Mouse (Mus musculus): ENCODE measurements around the gene Zfp263. TPM values are rescaled to one million over a fixed set of nuclear protein-coding genes. Genes with fewer than 3 reads are reported as not detected.

The Zfp263 gene
- polyA plus RNA-seq, 1 experiment from 2014 or later = 49.1 TPM

- Histone ChIP-seq H3K4me3 (peak overlapping the region; percentile 91), H3K4me1 (peaks cover 24% of the 10 kb centered on the region), H3K9me3 (replicated peaks) (peaks cover 32% of the 10 kb centered on the region), H3K27ac (replicated peaks) (no peak overlapping the region), H3K27me3 (ENCODE audit: low read depth, poor library complexity, severe bottlenecking) (no peaks in the 10 kb centered on the region), H3K36me3 (peaks cover 54% of the 10 kb centered on the region)
- WGBS = 90% methylated on average over 4 of the region's 4 CpGs
- DNase-seq (ENCODE audit: low spot score) = no peak
These were observed 1.8 kb downstream of the Zfp263 start for GRCm38 (mm10) chr16:3745656-3746055.

DNA sequence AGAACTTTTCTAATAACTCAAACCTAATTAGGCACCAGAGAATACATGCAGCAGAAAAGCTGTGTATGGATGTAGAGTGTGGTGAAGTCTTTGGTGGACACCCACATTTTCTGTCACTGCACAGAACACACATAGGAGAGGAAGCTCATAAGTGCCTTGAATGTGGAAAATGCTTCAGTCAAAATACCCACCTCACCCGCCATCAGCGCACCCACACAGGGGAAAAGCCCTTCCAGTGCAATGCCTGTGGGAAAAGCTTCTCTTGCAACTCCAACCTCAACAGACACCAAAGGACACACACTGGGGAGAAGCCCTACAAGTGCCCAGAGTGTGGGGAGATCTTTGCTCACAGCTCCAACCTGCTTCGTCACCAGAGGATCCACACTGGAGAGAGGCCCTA lies 5.1 kb downstream of the Zfp263 start:
- H3K36me3 ChIP-seq = peaks cover 80% of the 10 kb centered on the region
- DNase-seq (ENCODE audit: low spot score) = no peak
- H3K4me1 ChIP-seq = peaks cover 18% of the 10 kb centered on the region
- 97% methylated on average over 3 of the region's 3 CpGs for WGBS
- no peak overlapping the region for H3K27ac ChIP-seq (replicated peaks)
- H3K27me3 ChIP-seq (ENCODE audit: low read depth, poor library complexity, severe bottlenecking) = no peaks in the 10 kb centered on the region
- H3K4me3 ChIP-seq = no peak overlapping the region
- peaks cover 40% of the 10 kb centered on the region for H3K9me3 ChIP-seq (replicated peaks)

DNA sequence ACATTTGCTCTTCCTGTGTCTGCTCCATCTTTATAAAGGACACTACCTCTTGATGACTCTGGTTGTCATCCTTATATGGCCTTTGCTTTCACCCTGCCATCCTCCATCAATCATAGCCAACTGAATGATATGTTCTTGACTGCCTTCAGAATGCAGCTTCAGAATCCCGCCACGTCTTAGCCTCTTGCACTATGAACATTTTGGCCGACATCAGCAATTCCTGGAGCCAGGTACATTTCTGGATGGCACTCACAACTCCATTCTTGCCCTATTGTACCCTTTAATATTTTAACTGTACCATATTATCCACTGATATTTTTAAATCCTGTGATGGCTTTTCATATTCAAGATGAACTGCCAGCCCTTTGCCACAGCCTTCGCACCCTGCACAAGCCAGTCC lies 27.7 kb downstream of the Zfp263 start:
- Histone ChIP-seq H3K27ac (replicated peaks) (no peak overlapping the region), H3K27me3 (ENCODE audit: low read depth, poor library complexity, severe bottlenecking) (no peaks in the 10 kb centered on the region), H3K36me3 (peaks cover 7% of the 10 kb centered on the region; the same call in 1 of the 2 replicates), H3K4me3 (no peak overlapping the region), H3K9me3 (replicated peaks) (no peaks in the 10 kb centered on the region), H3K4me1 (no peaks in the 10 kb centered on the region)
- DNase-seq (ENCODE audit: low spot score) = no peak
- WGBS = 97% methylated on average over 4 of the region's 4 CpGs

GRCm38 (mm10) chr16:3776365-3776764 lies 32.5 kb downstream of the Zfp263 start:
- Histone ChIP-seq H3K27ac (replicated peaks) (no peak overlapping the region), H3K4me1 (no peaks in the 10 kb centered on the region), H3K27me3 (ENCODE audit: low read depth, poor library complexity, severe bottlenecking) (no peaks in the 10 kb centered on the region), H3K4me3 (no peak overlapping the region), H3K36me3 (no peaks in the 10 kb centered on the region), H3K9me3 (replicated peaks) (no peaks in the 10 kb centered on the region)
- DNase-seq (ENCODE audit: low spot score) = no peak
- whole genome bisulfite sequencing = 84% methylated on average over 3 of the region's 3 CpGs

GRCm38 (mm10) chr16:3777986-3778385 lies 34.1 kb downstream of the Zfp263 start:
- 77% methylated on average over 3 of the region's 3 CpGs for WGBS
- Histone ChIP-seq H3K9me3 (replicated peaks) (no peaks in the 10 kb centered on the region), H3K4me1 (no peaks in the 10 kb centered on the region), H3K36me3 (no peaks in the 10 kb centered on the region), H3K4me3 (no peak overlapping the region), H3K27me3 (ENCODE audit: low read depth, poor library complexity, severe bottlenecking) (no peaks in the 10 kb centered on the region), H3K27ac (replicated peaks) (no peak overlapping the region)
- DNase-seq (ENCODE audit: low spot score) = no peak

DNA sequence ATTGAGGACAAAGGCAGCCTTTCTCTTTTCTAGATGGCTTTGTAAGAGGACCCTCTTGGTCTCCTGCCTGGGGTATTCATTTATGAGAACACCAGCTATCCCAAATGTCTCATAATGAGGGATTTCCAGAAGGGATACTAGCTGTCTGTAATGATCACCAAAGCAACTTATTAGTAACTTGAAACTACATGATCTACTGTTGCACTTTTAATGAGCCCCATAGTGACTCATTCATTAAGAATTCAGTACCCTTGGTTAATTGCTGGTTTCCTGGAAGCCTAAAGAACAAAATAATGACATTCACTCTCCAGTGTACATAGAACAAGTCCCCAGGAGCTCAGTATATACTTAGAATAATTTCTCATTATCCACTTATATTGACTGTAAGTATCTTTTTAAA lies 37.3 kb downstream of the Zfp263 start:
- Histone ChIP-seq H3K4me3 (no peak overlapping the region), H3K27me3 (ENCODE audit: low read depth, poor library complexity, severe bottlenecking) (no peaks in the 10 kb centered on the region), H3K36me3 (no peaks in the 10 kb centered on the region), H3K9me3 (replicated peaks) (no peaks in the 10 kb centered on the region), H3K4me1 (no peaks in the 10 kb centered on the region), H3K27ac (replicated peaks) (no peak overlapping the region)
- no peak for DNase-seq (ENCODE audit: low spot score)

GRCm38 (mm10) chr16:3788394-3788793 lies 44.5 kb downstream of the Zfp263 start:
- H3K27me3 ChIP-seq (ENCODE audit: low read depth, poor library complexity, severe bottlenecking) = no peaks in the 10 kb centered on the region

More at GRCm38 (mm10) chr16:3788394-3788793, 44.5 kb downstream of the Zfp263 start:
- Histone ChIP-seq H3K36me3 (no peaks in the 10 kb centered on the region), H3K4me1 (no peaks in the 10 kb centered on the region), H3K27ac (replicated peaks) (no peak overlapping the region), H3K9me3 (replicated peaks) (no peaks in the 10 kb centered on the region), H3K4me3 (no peak overlapping the region)
- no peak for DNase-seq (ENCODE audit: low spot score)

Other genes starting within 250 kb of the Zfp263 start
- gene Olfr161, start 153.1 kb upstream of the Zfp263 start, polyA plus RNA-seq (2016; fragmentation: Nextera tagmentation; extraction: Ambion mirVana) = not detected in 2 replicates
- not detected in 2 replicates for gene Mefv, start 26.0 kb upstream of the Zfp263 start, polyA plus RNA-seq (2016; fragmentation: Nextera tagmentation; extraction: Ambion mirVana)
- not detected in 2 replicates for gene Olfr15, start 86.8 kb downstream of the Zfp263 start, polyA plus RNA-seq (2016; fragmentation: Nextera tagmentation; extraction: Ambion mirVana)
- 1.00 and 1.3 TPM in 2 replicates for gene Zfp174, start 103.2 kb downstream of the Zfp263 start, polyA plus RNA-seq (2016; fragmentation: Nextera tagmentation; extraction: Ambion mirVana)
- gene Naa60, start 128.3 kb downstream of the Zfp263 start, polyA plus RNA-seq (2016; fragmentation: Nextera tagmentation; extraction: Ambion mirVana) = 60.7 and 68.7 TPM in 2 replicates
- gene Zfp597, start 140.5 kb downstream of the Zfp263 start, polyA plus RNA-seq (2016; fragmentation: Nextera tagmentation; extraction: Ambion mirVana) = 7.0 and 10.8 TPM in 2 replicates
- gene Gm20695, start 140.6 kb downstream of the Zfp263 start, polyA plus RNA-seq (2016; fragmentation: Nextera tagmentation; extraction: Ambion mirVana) = 4.1 and 5.1 TPM in 2 replicates
- 5.0 and 8.5 TPM in 2 replicates for gene 1700037C18Rik, start 164.6 kb downstream of the Zfp263 start, polyA plus RNA-seq (2016; fragmentation: Nextera tagmentation; extraction: Ambion mirVana)
- 22.5 and 27.2 TPM in 2 replicates for gene Cluap1, start 164.7 kb downstream of the Zfp263 start, polyA plus RNA-seq (2016; fragmentation: Nextera tagmentation; extraction: Ambion mirVana)
- gene Nlrc3, start 232.5 kb downstream of the Zfp263 start, polyA plus RNA-seq (2016; fragmentation: Nextera tagmentation; extraction: Ambion mirVana) = 0.81 and 0.89 TPM in 2 replicates